Mouse (Mus musculus) brain, embryonic 14.5 days (tissue): ENCODE results near the gene Olah.

Experiments used
- CTCF ChIP-seq: fragments of 200-500 bp; IDR thresholded peaks from 2 replicates; pipeline ENCODE4 v1.5.1; 2012; ENCODE audit warnings: inconsistent platforms, mild to moderate bottlenecking, moderate library complexity, borderline replicate concordance; ENCODE audit not compliant: insufficient read depth, insufficient read length; ENCODE audit errors: extremely low read depth
- POLR2A ChIP-seq: fragments of 200-500 bp; IDR thresholded peaks from 2 replicates; pipeline ENCODE4 v1.6.1; 2012; ENCODE audit warnings: mild to moderate bottlenecking, inconsistent platforms, borderline replicate concordance; ENCODE audit not compliant: poor library complexity, insufficient read depth, insufficient read length, severe bottlenecking; ENCODE audit errors: extremely low read depth

GRCm38 (mm10) chr2:3414241-3414640, 17.2 kb upstream of the Olah start:
- no peak for TF ChIP-seq POLR2A
- peak; percentile 77 for TF ChIP-seq CTCF
